Mouse (Mus musculus) CH12.LX (cell line): ENCODE data around the gene Hbq1b. TPM values are rescaled to one million over a fixed set of nuclear protein-coding genes. Genes with fewer than 3 reads are reported as not detected.
A peak's percentile ranks its signal among the peaks of the same experiment; 100 is the strongest.

Experiments used
- DNase-seq: peaks from one replicate; pipeline ENCODE4 v3.0.0-alpha.2; 2013; ENCODE audit errors: extremely low read depth
- H3K27ac ChIP-seq: 2 replicates; pipeline ENCODE4 v1.5.1; 2012; ENCODE audit warnings: low read depth, mild to moderate bottlenecking, control low read depth, moderate library complexity; ENCODE audit not compliant: insufficient read depth
- H3K27me3 ChIP-seq: replicated peaks from 2 replicates; pipeline ENCODE3; 2012; ENCODE audit warnings: inconsistent platforms
- H3K36me3 ChIP-seq, 2 experiments: replicated peaks in 1 of 2; 2 replicates each; pipeline versions ENCODE3 to v1.6.1; 2012; ENCODE audit warnings: inconsistent platforms in 1 of 2, low read length in 1 of 2, mild to moderate bottlenecking in 1 of 2, mixed read lengths in 1 of 2, moderate library complexity in 1 of 2; ENCODE audit not compliant: control insufficient read depth in 1 of 2, insufficient read depth in 1 of 2
- H3K4me1 ChIP-seq, 2 experiments: 2 replicates each; pipeline ENCODE4 v1.6.1; 2012; ENCODE audit warnings: inconsistent platforms in 1 of 2, moderate library complexity in 1 of 2; ENCODE audit not compliant: insufficient read depth in 2 of 2, control insufficient read depth in 1 of 2
- H3K4me2 ChIP-seq: 2 replicates; pipeline ENCODE4 v1.6.1; 2012; ENCODE audit warnings: low read depth, mild to moderate bottlenecking, control low read depth; ENCODE audit not compliant: poor library complexity, insufficient read depth, severe bottlenecking
- H3K4me3 ChIP-seq, 3 experiments: fragments of 150-350 bp in 1 of 3; sonication (generic) in 1 of 3; replicated peaks in 1 of 3; 2 replicates each; pipeline versions ENCODE3 to v1.5.1; 2011 to 2012; ENCODE audit warnings: low read depth in 2 of 3, low read length in 2 of 3, mild to moderate bottlenecking in 2 of 3, moderate library complexity in 2 of 3, control low read depth in 1 of 3, improper control_type of control experiment in 1 of 3, inconsistent platforms in 1 of 3, mixed read lengths in 1 of 3; ENCODE audit not compliant: poor library complexity in 1 of 3
- H3K79me2 ChIP-seq: replicated peaks from 2 replicates; pipeline ENCODE4 v1.6.1; 2012; ENCODE audit warnings: mild to moderate bottlenecking, moderate library complexity; ENCODE audit not compliant: control insufficient read depth, poor library complexity, insufficient read depth, severe bottlenecking; ENCODE audit errors: extremely low read depth
- H3K9ac ChIP-seq: 2 replicates; pipeline ENCODE4 v1.6.1; 2012; ENCODE audit warnings: low read depth, mild to moderate bottlenecking, control low read depth, moderate library complexity; ENCODE audit not compliant: insufficient read depth
- H3K9me3 ChIP-seq: replicated peaks from 2 replicates; pipeline ENCODE3; 2012; ENCODE audit warnings: low read length, inconsistent platforms, mixed read lengths
- CTCF ChIP-seq, 2 experiments: IDR thresholded peaks in 1 of 2; conservative IDR thresholded peaks in 1 of 2; 2 replicates each; pipeline ENCODE4 v1.5.1; 2011 to 2012; ENCODE audit warnings: low read depth in 2 of 2, low read length in 2 of 2, improper control_type of control experiment in 1 of 2, inconsistent platforms in 1 of 2, mild to moderate bottlenecking in 1 of 2, moderate library complexity in 1 of 2
- E2F4 ChIP-seq: IDR thresholded peaks from 2 replicates; pipeline ENCODE4 v1.6.1; 2011; ENCODE audit warnings: low read depth, low read length, improper control_type of control experiment; ENCODE audit not compliant: insufficient replicate concordance
- ELF1 ChIP-seq: IDR thresholded peaks from 2 replicates; pipeline ENCODE4 v1.6.1; 2014; ENCODE audit warnings: low read depth, mild to moderate bottlenecking, inconsistent platforms, low read length, improper control_type of control experiment
- EP300 ChIP-seq: IDR thresholded peaks from 2 replicates; pipeline ENCODE4 v1.6.1; 2011; ENCODE audit warnings: low read length, improper control_type of control experiment
- ETS1 ChIP-seq: conservative IDR thresholded peaks from 2 replicates; pipeline ENCODE4 v1.6.1; 2012; ENCODE audit warnings: low read depth, mild to moderate bottlenecking, inconsistent platforms, low read length, improper control_type of control experiment, moderate library complexity
- HCFC1 ChIP-seq: IDR thresholded peaks from 2 replicates; pipeline ENCODE4 v1.6.1; 2012; ENCODE audit warnings: low read depth, mild to moderate bottlenecking, inconsistent platforms, low read length, improper control_type of control experiment
- IRF4 ChIP-seq: IDR thresholded peaks from 2 replicates; pipeline ENCODE4 v1.6.1; 2014; ENCODE audit warnings: low read depth, mild to moderate bottlenecking, inconsistent platforms, low read length, improper control_type of control experiment
- JUN ChIP-seq: IDR thresholded peaks from 2 replicates; pipeline ENCODE4 v1.6.1; 2011; ENCODE audit warnings: low read depth, mild to moderate bottlenecking, low read length, improper control_type of control experiment, moderate library complexity; ENCODE audit not compliant: insufficient read depth
- JUND ChIP-seq: conservative IDR thresholded peaks from 2 replicates; pipeline ENCODE4 v1.6.1; 2011; ENCODE audit warnings: low read depth, low read length, improper control_type of control experiment
- KAT2A ChIP-seq: IDR thresholded peaks from 2 replicates; pipeline ENCODE4 v1.6.1; 2012; ENCODE audit warnings: low read length, improper control_type of control experiment, inconsistent platforms; ENCODE audit not compliant: insufficient replicate concordance
- MAX ChIP-seq: IDR thresholded peaks from 2 replicates; pipeline ENCODE4 v1.6.1; 2011; ENCODE audit warnings: low read length, improper control_type of control experiment
- MAZ ChIP-seq: IDR thresholded peaks from 2 replicates; pipeline ENCODE4 v1.6.1; 2012; ENCODE audit warnings: low read depth, mild to moderate bottlenecking, inconsistent platforms, low read length, improper control_type of control experiment, moderate library complexity
- MEF2A ChIP-seq: IDR thresholded peaks from 2 replicates; pipeline ENCODE4 v1.6.1; 2014; ENCODE audit warnings: low read depth, mild to moderate bottlenecking, inconsistent platforms, low read length, improper control_type of control experiment, borderline replicate concordance
- NELFE ChIP-seq: IDR thresholded peaks from 2 replicates; pipeline ENCODE4 v1.6.1; 2011; ENCODE audit warnings: low read depth, low read length, improper control_type of control experiment
- POLR2A ChIP-seq: IDR thresholded peaks from 2 replicates; pipeline ENCODE4 v1.6.1; 2011; ENCODE audit warnings: low read depth, mild to moderate bottlenecking, improper control_type of control experiment, low read length
- RAD21 ChIP-seq: IDR thresholded peaks from 2 replicates; pipeline ENCODE4 v1.6.1; 2011; ENCODE audit warnings: low read depth, mild to moderate bottlenecking, low read length, improper control_type of control experiment, moderate library complexity
- SIN3A ChIP-seq: IDR thresholded peaks from 2 replicates; pipeline ENCODE4 v1.6.1; 2012; ENCODE audit warnings: low read length, improper control_type of control experiment, inconsistent platforms
- SMC3 ChIP-seq: IDR thresholded peaks from 2 replicates; pipeline ENCODE4 v1.6.1; 2011; ENCODE audit warnings: low read depth, low read length, improper control_type of control experiment
- TCF12 ChIP-seq: IDR thresholded peaks from 2 replicates; pipeline ENCODE4 v1.6.1; 2014; ENCODE audit warnings: low read depth, mild to moderate bottlenecking, inconsistent platforms, low read length, improper control_type of control experiment
- USF1 ChIP-seq: IDR thresholded peaks from 2 replicates; pipeline ENCODE4 v1.6.1; 2014; ENCODE audit warnings: low read depth, mild to moderate bottlenecking, inconsistent platforms, low read length, improper control_type of control experiment
- ZKSCAN1 ChIP-seq: IDR thresholded peaks from 2 replicates; pipeline ENCODE4 v1.6.1; 2012; ENCODE audit warnings: low read depth, inconsistent platforms, low read length, improper control_type of control experiment, borderline replicate concordance
- ZMIZ1 ChIP-seq: IDR thresholded peaks from 2 replicates; pipeline ENCODE4 v1.6.1; 2012; ENCODE audit warnings: low read depth, mild to moderate bottlenecking, inconsistent platforms, low read length, improper control_type of control experiment
- ZNF384 ChIP-seq: IDR thresholded peaks from 2 replicates; pipeline ENCODE4 v1.6.1; 2012; ENCODE audit warnings: low read depth, low read length, improper control_type of control experiment, inconsistent platforms
- dilution Hi-C: fragments of 300-500 bp; cut with MboI; formaldehyde crosslinking; loops from 2 replicates; pipeline ENCODE4 v1.14.3; 2020; ENCODE audit warnings: low sequenced_read_pairs; ENCODE audit not compliant: extremely low pct_unique_long_range_greater_than_20kb, extremely low pct_ligation_motif_present
- in situ Hi-C: fragments of 300-500 bp; cut with MboI; formaldehyde crosslinking; loops from 3 replicates; pipeline ENCODE4 v1.14.3; 2019; ENCODE audit warnings: low sequenced_read_pairs, low pct_ligation_motif_present, low pct_unique_long_range_greater_than_20kb, mixed read lengths
- polyA plus RNA-seq: library from polyadenylated mRNA; unstranded; fragments of >175 nt; gene quantifications from 2 replicates; pipeline ENCODE4 v1.2.1, GENCODE M21; 2012; ENCODE audit warnings: low read depth; ENCODE audit not compliant: insufficient read length
- total RNA-seq, 2 experiments: library from RNA; depleted of rRNA; stranded (reverse); fragments of 300-350 nt in 1 of 2; fragments of >200 nt in 1 of 2; gene quantifications; 2 replicates each; pipeline ENCODE4 v1.2.3; 2012 to 2014

Hbq1b gene
- total and polyA plus RNA-seq, 3 experiments, result not detected

DNA sequence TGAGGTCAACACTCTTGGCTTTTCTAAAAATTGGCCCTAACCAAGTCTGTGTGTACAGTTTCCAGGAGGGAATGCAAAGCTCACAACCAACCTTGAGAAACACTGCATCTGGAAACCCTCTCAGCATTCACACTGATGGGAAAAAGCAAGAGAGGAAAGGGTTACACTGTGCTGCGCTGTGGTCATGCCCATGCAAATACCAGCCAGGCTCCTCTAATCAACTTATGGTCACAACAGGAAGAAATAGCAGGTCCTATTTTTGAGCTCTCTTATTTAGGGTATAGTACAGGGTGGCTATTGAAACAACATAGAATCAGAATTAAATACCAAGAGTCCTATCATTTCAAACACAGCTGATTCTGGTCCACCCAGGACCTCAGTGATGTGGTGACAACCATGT, 42.1 kb upstream of the Hbq1b start:
- H3K4me2 ChIP-seq, result no peak overlapping the region
- H3K36me3 ChIP-seq, result peaks cover 64 to 96% of the 10 kb centered on the region in 2 experiments
- no peak overlapping the region for H3K27ac ChIP-seq
- dilution Hi-C loops (no loop called here), in situ Hi-C loops (no loop called here)
- no peak overlapping the region for H3K4me3 ChIP-seq
- no peaks in the 10 kb centered on the region for H3K79me2 ChIP-seq
- TF ChIP-seq ZKSCAN1, result no peak
- no peak for TF ChIP-seq TCF12
- no peak for TF ChIP-seq HCFC1
- H3K4me1 ChIP-seq, result peaks cover 0 to 48% of the 10 kb centered on the region in 2 experiments; a peak in 2 of 4 replicates
- DNase-seq, result no peak
- H3K27me3 ChIP-seq, result no peaks in the 10 kb centered on the region
- H3K9ac ChIP-seq, result no peak overlapping the region
- H3K9me3 ChIP-seq, result no peaks in the 10 kb centered on the region

DNA sequence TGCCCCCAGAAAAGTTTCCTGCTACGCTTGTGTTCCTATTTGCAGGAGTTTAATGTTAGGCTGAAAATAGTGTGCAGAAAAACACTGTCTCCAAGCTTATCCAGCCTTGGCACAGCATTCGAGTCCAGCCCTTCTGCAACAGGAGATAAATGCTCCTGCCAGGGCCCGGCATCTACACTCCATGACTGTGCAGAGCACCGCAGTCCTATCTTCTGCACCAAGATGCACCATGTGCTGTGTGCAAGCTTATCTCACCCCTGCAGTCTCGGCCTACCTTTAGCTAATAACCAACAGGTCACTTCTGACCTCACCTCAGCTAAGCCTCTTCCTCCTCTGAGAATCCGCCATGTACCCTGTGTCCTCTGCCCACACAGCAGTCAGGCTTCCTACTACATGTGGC, 41.2 kb upstream of the Hbq1b start:
- DNase-seq, result no peak
- H3K4me1 ChIP-seq, result peaks cover 0 to 48% of the 10 kb centered on the region in 2 experiments; a peak in 2 of 4 replicates
- dilution Hi-C loops, result no loop called here
- H3K9ac ChIP-seq, result no peak overlapping the region
- H3K36me3 ChIP-seq, result peaks cover 68 to 97% of the 10 kb centered on the region in 2 experiments
- TF ChIP-seq ZMIZ1 (no peak), NELFE (no peak), POLR2A (no peak), CTCF (conservative IDR thresholded peaks at IDR 0.05 in 1 of 2, IDR thresholded peaks at IDR 0.05 in 1 of 2; ENCODE audit: low read depth in 2 of 2, low read length in 2 of 2) (no peak), SIN3A (no peak), HCFC1 (no peak), JUN (no peak), MEF2A (no peak), E2F4 (no peak), EP300 (no peak)
- TF ChIP-seq, all 38 proteins: peak for 0
- Histone ChIP-seq H3K79me2 (no peaks in the 10 kb centered on the region), H3K27ac (no peak overlapping the region), H3K9me3 (no peaks in the 10 kb centered on the region), H3K27me3 (no peaks in the 10 kb centered on the region), H3K4me3 (no peak overlapping the region), H3K4me2 (no peak overlapping the region)
- in situ Hi-C loops, result no loop called here

DNA sequence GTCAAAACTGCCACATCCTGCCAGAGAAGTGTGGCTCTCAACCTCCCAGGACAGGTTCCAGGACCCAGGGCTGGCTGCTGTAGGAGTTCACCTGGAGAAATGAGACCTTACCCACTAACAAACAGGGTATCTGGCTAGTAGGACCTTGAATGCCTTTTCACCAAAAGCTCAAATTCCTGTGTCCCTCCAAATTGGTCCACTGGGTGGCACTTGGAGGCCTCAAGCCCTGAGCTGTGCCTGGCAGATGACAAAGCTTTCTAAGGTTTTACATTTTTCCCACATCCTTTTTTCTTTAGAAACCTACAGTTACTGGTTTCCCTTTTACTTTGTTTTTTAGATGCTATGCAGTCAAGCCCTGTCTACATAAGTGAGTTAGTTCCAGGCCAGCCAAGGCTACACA, 39.7 kb upstream of the Hbq1b start:
- H3K79me2 ChIP-seq, result no peaks in the 10 kb centered on the region
- no peaks in the 10 kb centered on the region for H3K9me3 ChIP-seq
- no peak overlapping the region for H3K4me3 ChIP-seq
- H3K27me3 ChIP-seq, result no peaks in the 10 kb centered on the region
- peaks cover 69 to 97% of the 10 kb centered on the region in 2 experiments for H3K36me3 ChIP-seq
- no peak overlapping the region for H3K27ac ChIP-seq
- TF ChIP-seq MEF2A (no peak), MAX (no peak), RAD21 (peak; percentile 70), IRF4 (peak; percentile 41; the same call in 1 of the 2 replicates), ETS1 (no peak), MAZ (no peak), JUND (no peak), KAT2A (no peak), POLR2A (no peak), ELF1 (no peak), CTCF (conservative IDR thresholded peaks at IDR 0.05 in 1 of 2, IDR thresholded peaks at IDR 0.05 in 1 of 2; ENCODE audit: low read depth in 2 of 2, low read length in 2 of 2) (peak; percentile 43 to 78), EP300 (no peak), SMC3 (peak; percentile 80), TCF12 (no peak), USF1 (no peak), ZNF384 (no peak)
- H3K4me1 ChIP-seq, result peaks cover 0 to 57% of the 10 kb centered on the region in 2 experiments; a peak in 2 of 4 replicates
- dilution Hi-C loops, result no loop called here
- no peak for DNase-seq
- in situ Hi-C loops, result no loop called here
- no peak overlapping the region for H3K4me2 ChIP-seq
- no peak overlapping the region for H3K9ac ChIP-seq
